Mouse (Mus musculus): ENCODE measurements around the gene Mgp.

DNA sequence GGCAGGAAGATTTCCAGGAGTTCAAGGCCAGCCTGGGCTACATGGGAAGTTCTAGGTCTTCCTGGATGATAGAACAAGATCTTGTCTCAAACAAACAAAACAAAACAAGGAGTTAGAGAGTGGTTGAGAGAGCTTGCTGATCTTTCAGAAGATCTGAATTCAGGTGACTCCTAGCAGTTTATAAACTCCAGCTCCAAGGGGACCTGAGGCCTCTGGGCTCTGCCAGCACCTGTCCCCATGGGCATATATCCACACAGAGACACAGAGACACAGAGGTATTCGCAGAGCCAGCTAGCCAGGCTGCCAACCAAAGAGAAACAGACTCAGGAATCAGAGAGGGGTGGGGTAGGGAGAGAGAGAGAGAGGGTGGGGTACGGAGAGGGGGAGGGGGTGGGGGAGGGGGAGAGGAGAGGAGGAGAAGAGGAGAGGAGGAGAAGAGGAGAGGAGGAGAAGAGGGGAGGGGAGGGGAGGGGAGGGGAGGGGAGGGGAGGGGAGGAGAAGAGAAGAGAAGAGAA is 37.2 kb upstream of the Mgp start:
- TF ChIP-seq CTCF (IDR thresholded peaks at IDR 0.05; ENCODE audit: control insufficient read depth, insufficient read depth, low read length) (no peak), POLR2A (IDR thresholded peaks at IDR 0.05; ENCODE audit: borderline replicate concordance, control insufficient read depth, low read depth, low read length) (no peak)
